Mouse (Mus musculus): ENCODE data around the gene Heg1.

Gene Heg1

GRCm38 (mm10) chr16:33684162-33684702 is at the start of gene Heg1:
Heg1 (plus strand) TSS chr16:33684370.
- peak; percentile 81 for DNase-seq

GRCm38 (mm10) chr16:33635836-33636595 is 48.2 kb upstream of the Heg1 start:
- no peak for DNase-seq

- DNase-seq = no peak
Observed at GRCm38 (mm10) chr16:33641779-33642178, 42.4 kb upstream of the Heg1 start.

DNA sequence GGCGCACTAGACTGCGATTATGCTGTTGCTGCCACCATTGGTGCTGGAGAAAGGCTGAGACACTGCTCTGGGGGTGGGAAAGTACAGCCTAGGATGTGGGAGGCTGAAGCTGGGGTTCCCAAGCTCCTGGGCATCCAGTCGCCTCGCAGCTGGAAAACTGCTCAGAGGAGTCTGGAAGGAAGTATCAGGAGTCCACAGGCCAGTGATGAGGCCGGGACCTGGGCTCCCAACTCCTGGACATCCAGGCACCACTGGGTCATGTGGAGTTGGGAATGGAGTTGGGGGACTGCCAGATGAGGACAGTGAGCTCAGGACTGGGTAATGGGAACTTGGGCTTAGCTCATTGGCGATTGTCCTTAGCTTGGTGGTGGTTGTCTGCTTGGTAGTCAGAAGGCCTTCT is 31.1 kb upstream of the Heg1 start:
- no peak for DNase-seq

DNA sequence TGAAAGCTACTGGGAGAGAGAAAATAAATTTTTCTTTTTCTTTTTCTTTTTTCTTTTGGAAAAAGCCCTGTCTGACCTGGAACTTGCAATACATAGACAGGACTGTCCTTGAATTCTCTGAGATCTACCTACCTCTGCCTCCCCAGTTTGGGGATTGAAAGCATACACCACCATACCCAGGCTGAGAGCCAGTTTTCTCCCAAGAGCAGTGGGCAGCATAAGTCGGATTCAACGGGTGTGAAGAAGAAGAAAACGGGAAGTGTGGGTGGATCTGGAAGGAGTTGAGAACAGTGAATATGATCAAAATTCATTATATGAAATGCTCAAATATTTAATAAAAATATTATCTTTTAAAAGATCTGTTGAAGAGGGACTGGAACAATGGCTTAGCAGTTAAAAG is 28.7 kb upstream of the Heg1 start:
- DNase-seq = no peak

- no peak for DNase-seq
Observed at GRCm38 (mm10) chr16:33657191-33657590, 27.0 kb upstream of the Heg1 start.

GRCm38 (mm10) chr16:33658121-33658520 is 26.0 kb upstream of the Heg1 start:
- DNase-seq = no peak

- no peak for DNase-seq
Observed at GRCm38 (mm10) chr16:33659521-33659920, 24.6 kb upstream of the Heg1 start.

- DNase-seq = peak; percentile 64
Observed at GRCm38 (mm10) chr16:33660125-33660524, 24.0 kb upstream of the Heg1 start.

DNA sequence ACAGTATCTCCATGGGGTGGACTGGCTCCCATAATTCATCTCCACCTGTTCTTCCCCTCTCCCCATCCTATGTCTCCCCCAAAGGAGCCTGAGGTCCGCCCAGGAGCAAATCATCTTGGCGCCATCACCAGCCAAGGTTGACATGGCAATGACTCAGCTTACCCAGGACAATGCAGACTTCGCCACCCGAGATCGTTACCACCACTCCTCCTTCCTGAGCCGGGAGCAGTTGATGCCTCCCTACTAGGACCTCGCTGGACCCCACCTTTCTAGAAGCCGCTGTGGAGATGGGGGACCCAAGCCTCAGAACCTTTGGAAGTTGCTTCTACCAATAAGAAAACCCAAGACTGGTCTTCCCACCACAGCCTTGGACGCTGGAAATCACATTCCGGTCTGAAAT is 21.3 kb upstream of the Heg1 start:
- DNase-seq = no peak

GRCm38 (mm10) chr16:33666226-33666625 is 17.9 kb upstream of the Heg1 start:
- no peak for DNase-seq

GRCm38 (mm10) chr16:33666985-33667538 is 17.1 kb upstream of the Heg1 start:
- no peak for DNase-seq

- DNase-seq = no peak
Observed at GRCm38 (mm10) chr16:33668448-33668847, 15.7 kb upstream of the Heg1 start.

DNA sequence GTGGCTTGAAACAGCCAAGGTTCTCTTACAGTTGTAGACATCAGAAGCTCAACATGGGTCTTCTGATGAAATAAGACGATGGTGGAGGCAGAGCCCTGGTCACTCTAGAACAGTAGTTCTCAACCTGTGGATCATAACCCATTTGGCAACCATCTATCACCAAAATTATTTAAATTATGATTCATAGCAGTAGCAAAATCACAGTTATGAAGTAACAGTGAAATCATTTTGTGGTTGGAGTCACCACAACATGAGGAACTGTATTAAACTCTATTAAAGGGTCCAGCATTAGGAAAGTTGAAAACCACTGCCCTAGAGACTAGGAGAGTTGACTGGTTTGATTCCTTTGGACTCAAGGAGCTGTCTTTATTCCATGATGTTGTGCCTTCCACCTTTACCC is 15.1 kb upstream of the Heg1 start:
- DNase-seq = no peak

DNA sequence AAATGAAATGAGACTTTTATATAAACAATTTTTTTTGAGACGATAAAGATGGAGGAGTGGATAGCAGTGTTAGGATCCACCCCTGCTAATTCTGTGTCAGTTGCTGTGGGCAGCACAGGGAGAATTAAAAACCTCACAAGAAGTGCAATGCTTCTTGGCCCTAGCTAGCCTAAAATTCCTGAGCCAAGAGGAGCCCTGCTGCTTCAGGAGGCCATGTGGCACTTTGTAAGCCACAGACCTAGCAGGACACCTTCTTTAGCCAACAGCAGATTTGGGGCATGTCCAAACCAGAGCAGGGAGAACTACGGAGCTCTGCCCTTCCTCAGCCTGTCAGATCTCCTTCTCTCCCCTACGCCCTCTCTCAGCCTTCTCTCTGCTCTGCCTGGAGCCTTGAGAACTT is 13.8 kb upstream of the Heg1 start:
- no peak for DNase-seq

DNA sequence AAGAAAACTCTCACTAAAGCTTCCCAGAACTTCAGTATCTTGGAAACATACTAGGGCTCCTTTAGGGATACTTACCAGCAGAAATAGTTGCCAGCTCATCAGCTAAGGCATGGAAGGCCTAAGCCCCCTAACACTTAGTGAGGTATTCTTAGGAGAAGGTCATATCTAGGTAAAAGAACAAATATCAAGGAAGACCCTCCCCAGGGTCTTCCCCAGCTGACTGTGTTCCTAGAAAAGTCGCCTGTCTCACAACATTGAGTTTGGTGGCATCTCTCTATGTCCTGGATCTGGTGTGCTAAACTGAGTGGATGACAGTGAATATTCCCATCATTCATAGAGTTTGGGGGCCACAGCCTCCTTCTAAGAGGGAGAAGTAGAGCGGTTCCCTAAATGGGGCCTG is 13.2 kb upstream of the Heg1 start:
- DNase-seq = no peak

GRCm38 (mm10) chr16:33672188-33672587 is 12.0 kb upstream of the Heg1 start:
- no peak for DNase-seq

DNA sequence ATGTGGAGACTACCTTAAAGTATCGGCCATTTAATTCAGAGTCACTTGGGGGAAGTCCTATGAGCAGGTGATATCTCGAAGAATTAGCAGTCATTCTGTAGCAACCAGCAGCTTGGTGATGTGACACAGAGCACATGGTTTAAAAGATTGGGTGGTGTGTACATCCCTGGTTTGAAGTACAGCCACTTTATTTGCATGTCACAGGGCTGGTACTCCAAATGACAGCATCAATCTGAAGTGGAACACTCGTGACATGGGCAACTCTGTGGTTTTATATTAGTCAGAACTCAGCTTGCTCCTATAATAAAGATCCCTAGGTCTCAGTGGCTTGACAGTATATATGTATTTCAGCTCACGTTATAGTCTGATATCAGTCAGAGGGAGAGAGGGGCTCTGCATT is 11.5 kb upstream of the Heg1 start:
- DNase-seq = no peak

GRCm38 (mm10) chr16:33673530-33674109 is 10.6 kb upstream of the Heg1 start:
- no peak for DNase-seq

GRCm38 (mm10) chr16:33675151-33675847 is 8.9 kb upstream of the Heg1 start:
- no peak for DNase-seq

DNA sequence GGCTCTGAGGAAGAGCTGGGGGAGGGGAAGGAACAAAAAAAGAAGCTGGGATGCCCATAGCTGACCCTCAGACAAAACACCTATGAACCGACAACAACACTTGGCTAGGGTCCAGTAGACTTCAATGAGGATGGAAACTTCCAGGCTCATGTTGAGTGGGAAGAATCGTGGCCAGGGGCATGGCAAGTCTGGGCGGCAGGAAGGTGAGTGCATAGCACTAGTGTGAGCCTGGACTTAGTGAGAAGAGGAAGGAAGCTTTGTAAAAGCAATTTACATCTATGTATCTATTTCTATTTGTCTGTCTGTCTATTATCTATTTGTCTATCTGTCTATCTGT is 8.4 kb upstream of the Heg1 start:
- DNase-seq = no peak

DNA sequence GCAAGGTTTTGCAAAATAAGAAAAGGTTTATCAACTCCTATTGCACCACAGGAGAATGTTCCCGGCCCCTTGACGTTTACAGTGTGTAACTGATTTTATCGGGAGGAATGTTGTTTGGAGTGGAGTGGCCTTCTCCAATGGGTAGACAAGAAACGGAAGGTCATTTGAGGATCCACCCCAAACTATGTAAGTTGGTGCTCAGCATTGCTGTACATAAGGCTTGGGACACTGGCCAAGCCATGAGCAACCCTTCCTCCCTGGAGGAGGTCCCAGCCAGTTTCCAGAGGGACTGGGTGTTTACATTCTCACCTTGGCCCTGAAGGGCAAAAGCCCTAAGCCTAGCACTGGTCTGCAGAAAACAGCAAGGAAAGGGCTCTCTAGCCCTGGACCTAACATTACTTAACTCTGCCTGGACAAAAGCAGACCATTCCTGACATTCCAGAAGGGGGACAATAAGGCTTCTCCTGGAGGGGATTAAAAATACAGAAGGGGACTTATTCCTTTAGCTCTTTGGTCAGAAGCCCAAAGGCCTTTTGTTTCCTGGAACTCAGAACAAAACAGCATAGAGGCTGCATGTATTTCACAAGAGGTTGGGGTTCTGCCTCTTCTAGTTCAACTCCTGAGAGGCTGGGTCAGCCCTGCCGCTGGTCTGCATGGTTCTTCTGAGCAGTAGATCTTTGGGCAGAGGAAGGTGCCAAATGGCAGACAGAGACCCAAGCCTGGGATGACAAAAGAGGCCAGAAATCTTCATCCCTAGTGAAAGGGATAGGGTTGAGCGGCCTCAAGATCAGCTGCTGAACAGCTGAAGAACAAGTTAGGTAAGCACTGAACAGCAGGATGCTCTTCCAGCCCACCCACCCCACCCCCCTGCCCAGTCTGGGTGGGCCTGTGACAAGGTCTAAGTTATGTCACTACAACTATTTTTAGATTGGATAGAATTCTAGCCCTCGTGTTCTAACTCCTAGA is 7.5 kb upstream of the Heg1 start:
- peak; percentile 47 for DNase-seq

DNA sequence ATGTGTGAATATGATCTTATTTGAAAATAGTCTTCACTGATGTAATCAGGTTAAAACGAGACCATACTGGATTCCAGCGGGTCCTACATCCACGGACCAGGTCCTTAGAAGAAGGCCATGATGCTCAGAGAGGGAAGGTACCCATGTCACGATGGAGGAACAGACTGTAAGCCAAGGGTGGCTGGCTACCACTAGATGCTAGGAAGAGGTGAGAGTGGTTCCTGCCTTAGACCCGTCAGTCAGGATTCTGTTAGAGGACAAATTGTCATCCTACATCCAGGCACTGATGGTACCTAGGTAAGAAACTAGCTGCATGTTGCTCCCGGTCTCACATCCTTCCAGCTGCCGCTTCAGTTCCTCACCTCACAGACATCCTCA is 6.9 kb upstream of the Heg1 start:
- DNase-seq = no peak
